9 mouse cellular contexts compared by ENCODE assay signal in genomic region chr11:72314151-72314895, GRCm38 (mm10). TPM values are rescaled to one million over a fixed set of nuclear protein-coding genes. Genes with fewer than 3 reads are reported as not detected.
A peak's percentile ranks its signal among the peaks of the same experiment; 100 is the strongest.
DNase-seq lines count a peak whose midpoint lies in the region; ATAC-seq and TF ChIP-seq lines count a peak whose summit lies in the region.
"Had no signal": no experiment of that assay in that cellular context is flagged by ENCODE, and none has a peak within 500 bp of the region (broad histone marks: within the 10 kb centered on the region; RNA-seq: fewer than 3 reads in every experiment).

Fbxo39 (plus strand) TSS chr11:72314444.

- WGBS in heart, embryonic 14.5 days, result 8% methylated on average over 42 of the region's 42 CpGs
- WGBS in forebrain, embryonic 16.5 days, result 10% methylated on average over 41 of the region's 42 CpGs
- 8% methylated on average over 42 of the region's 42 CpGs for WGBS in limb, embryonic 13.5 days
- WGBS in stomach, embryonic 15.5 days, result 11% methylated on average over 42 of the region's 42 CpGs

- H3K27ac ChIP-seq in heart, embryonic 14.5 days (replicated peaks in 1 of 2; ENCODE audit: control insufficient read depth in 1 of 2, insufficient read depth in 1 of 2, low read depth in 2 of 2, low read length in 2 of 2), result no peak within 1 kb of the TSS
- H3K27ac ChIP-seq in MEL (ENCODE audit: control insufficient read depth, low read depth, low read length), result no peak within 1 kb of the TSS
- H3K27ac ChIP-seq in forebrain, embryonic 16.5 days (ENCODE audit: low read length), result no peak within 1 kb of the TSS
- no peak within 1 kb of the TSS for H3K27ac ChIP-seq in limb, embryonic 13.5 days
- H3K27ac ChIP-seq in stomach, embryonic 15.5 days, result no peak within 1 kb of the TSS

- no peak for DNase-seq in heart, postnatal 36 days
- peak; percentile 3 for DNase-seq in MEL (ENCODE audit: low read depth, low spot score)
- no peak for DNase-seq in urinary bladder, adult 2 months (ENCODE audit: low spot score)
- DNase-seq in cerebellum, postnatal 14 days, result no peak

- H3K4me1 ChIP-seq in heart, embryonic 14.5 days (ENCODE audit: control insufficient read depth in 2 of 2, insufficient read depth in 2 of 2, low read length in 2 of 2), result peaks cover 0 to 3% of the 10 kb centered on the region in 2 experiments; a peak in 1 of 4 replicates
- H3K4me1 ChIP-seq in MEL (ENCODE audit: control insufficient read depth in 1 of 2, insufficient read depth in 2 of 2, low read length in 2 of 2), result peaks cover 4 to 19% of the 10 kb centered on the region in 2 experiments
- H3K4me1 ChIP-seq in forebrain, embryonic 16.5 days (replicated peaks; ENCODE audit: control insufficient read depth, insufficient read depth, low read length), result peaks cover 4% of the 10 kb centered on the region
- H3K4me1 ChIP-seq in limb, embryonic 13.5 days, result peaks cover 4% of the 10 kb centered on the region
- H3K4me1 ChIP-seq in stomach, embryonic 15.5 days, result 0 out of 2 replicates have a peak, but pooled peaks cover 5% of the 10 kb centered on the region

- no peaks in the 10 kb centered on the region for H3K36me3 ChIP-seq in heart, embryonic 14.5 days (ENCODE audit: control insufficient read depth, insufficient read depth, low read length)
- H3K36me3 ChIP-seq in MEL (ENCODE audit: control insufficient read depth in 1 of 2, insufficient read depth in 2 of 2, low read length in 2 of 2), result peaks cover 0 to 16% of the 10 kb centered on the region in 2 experiments; a peak in 2 of 4 replicates
- no peaks in the 10 kb centered on the region for H3K36me3 ChIP-seq in forebrain, embryonic 16.5 days (ENCODE audit: control insufficient read depth, insufficient read depth)
- H3K36me3 ChIP-seq in limb, embryonic 13.5 days, result no peaks in the 10 kb centered on the region
- no peaks in the 10 kb centered on the region for H3K36me3 ChIP-seq in stomach, embryonic 15.5 days
- H3K36me3 ChIP-seq: G1E had no signal

- peaks cover 42% of the 10 kb centered on the region for H3K27me3 ChIP-seq in heart, embryonic 14.5 days (ENCODE audit: control insufficient read depth, insufficient read depth, low read length)
- 0 out of 4 replicates have a peak, but pooled peaks cover 0 to 2% of the 10 kb centered on the region in 2 experiments for H3K27me3 ChIP-seq in MEL (ENCODE audit: control insufficient read depth in 1 of 2, insufficient read depth in 2 of 2, low read length in 2 of 2)
- H3K27me3 ChIP-seq in forebrain, embryonic 16.5 days (replicated peaks; ENCODE audit: control insufficient read depth, insufficient read depth, low read length), result peaks cover 20% of the 10 kb centered on the region
- H3K27me3 ChIP-seq in limb, embryonic 13.5 days, result peaks cover 57% of the 10 kb centered on the region
- H3K27me3 ChIP-seq in stomach, embryonic 15.5 days (replicated peaks), result peaks cover 19% of the 10 kb centered on the region

- no peaks in the 10 kb centered on the region for H3K9me3 ChIP-seq in heart, embryonic 14.5 days (ENCODE audit: control insufficient read depth, low read length)
- no peaks in the 10 kb centered on the region for H3K9me3 ChIP-seq in MEL (replicated peaks; ENCODE audit: insufficient read depth, low read length)
- H3K9me3 ChIP-seq in forebrain, embryonic 16.5 days (ENCODE audit: control insufficient read depth, low read length), result no peaks in the 10 kb centered on the region
- no peaks in the 10 kb centered on the region for H3K9me3 ChIP-seq in limb, embryonic 13.5 days
- no peaks in the 10 kb centered on the region for H3K9me3 ChIP-seq in stomach, embryonic 15.5 days
- H3K9me3 ChIP-seq: G1E had no signal

- TF ChIP-seq POLR2A in MEL (IDR thresholded peaks at IDR 0.05; ENCODE audit: control insufficient read depth in 1 of 2, insufficient read depth in 1 of 2, low read depth in 1 of 2, low read length in 2 of 2, poor library complexity in 1 of 2), result no peak

- no peak within 1 kb of the TSS for H3K9ac ChIP-seq in heart, embryonic 14.5 days (ENCODE audit: low read length)
- H3K9ac ChIP-seq in MEL (ENCODE audit: control insufficient read depth, low read depth, low read length, poor library complexity, severe bottlenecking), result no peak within 1 kb of the TSS
- peak within 1 kb of the TSS; percentile 30; the same call in 1 of the 2 replicates for H3K9ac ChIP-seq in forebrain, embryonic 16.5 days (replicated peaks; ENCODE audit: low read depth, low read length)
- peak within 1 kb of the TSS; percentile 48; the same call in 1 of the 2 replicates for H3K9ac ChIP-seq in limb, embryonic 13.5 days
- no peak within 1 kb of the TSS for H3K9ac ChIP-seq in stomach, embryonic 15.5 days

- peak within 1 kb of the TSS; percentile 60 for H3K4me2 ChIP-seq in heart, embryonic 14.5 days (ENCODE audit: low read length)
- peak within 1 kb of the TSS; percentile 47 for H3K4me2 ChIP-seq in forebrain, embryonic 16.5 days (ENCODE audit: low read length)
- peak within 1 kb of the TSS; percentile 56 for H3K4me2 ChIP-seq in limb, embryonic 13.5 days (replicated peaks)
- peak within 1 kb of the TSS; percentile 51 for H3K4me2 ChIP-seq in stomach, embryonic 15.5 days

- no peak for TF ChIP-seq CTCF in MEL (IDR thresholded peaks at IDR 0.05 in 2 of 3, conservative IDR thresholded peaks at IDR 0.05 in 1 of 3; ENCODE audit: control insufficient read depth in 1 of 3, insufficient read depth in 1 of 3, low read depth in 2 of 3, low read length in 3 of 3, poor library complexity in 1 of 3, severe bottlenecking in 1 of 3)

- no peak for TF ChIP-seq EP300 in MEL (IDR thresholded peaks at IDR 0.05; ENCODE audit: low read depth in 1 of 2, low read length in 2 of 2)

- peak within 1 kb of the TSS; percentile 18 to 27; a peak in 3 of 4 replicates for H3K4me3 ChIP-seq in heart, embryonic 14.5 days (ENCODE audit: control insufficient read depth in 1 of 2, insufficient read depth in 1 of 2, low read depth in 1 of 2, low read length in 2 of 2)
- H3K4me3 ChIP-seq in MEL (ENCODE audit: control insufficient read depth in 1 of 2, insufficient read depth in 1 of 2, low read depth in 2 of 2, low read length in 2 of 2), result no peak within 1 kb of the TSS
- H3K4me3 ChIP-seq in forebrain, embryonic 16.5 days (replicated peaks; ENCODE audit: low read length), result peak within 1 kb of the TSS; percentile 29
- H3K4me3 ChIP-seq in limb, embryonic 13.5 days, result peak within 1 kb of the TSS; percentile 31
- peak within 1 kb of the TSS; percentile 24; the same call in 1 of the 2 replicates for H3K4me3 ChIP-seq in stomach, embryonic 15.5 days (replicated peaks)

- no peaks in the 10 kb centered on the region for H3K79me2 ChIP-seq in MEL (ENCODE audit: control insufficient read depth, insufficient read depth, low read length, poor library complexity)

- no peak for TF ChIP-seq RAD21 in MEL (IDR thresholded peaks at IDR 0.05; ENCODE audit: low read depth, low read length)

- intact Hi-C loops in heart, postnatal 36 days (cut with DNase I), result no loop called here

- no peak for ATAC-seq in heart, embryonic 14.5 days (ENCODE audit: insufficient number of reproducible peaks, insufficient read depth, low FRiP score, low read depth)
- ATAC-seq in forebrain, embryonic 16.5 days, result no peak
- no peak for ATAC-seq in limb, embryonic 13.5 days (ENCODE audit: low FRiP score, low read depth)
- no peak for ATAC-seq in stomach, embryonic 15.5 days (ENCODE audit: insufficient read depth, low FRiP score, low read depth)

TF ChIP-seq in MEL, 35 proteins besides CTCF, POLR2A, EP300 and RAD21:
- TF ChIP-seq TCF12 (IDR thresholded peaks at IDR 0.05; ENCODE audit: low read depth, low read length) (no peak), UBTF (IDR thresholded peaks at IDR 0.05; ENCODE audit: borderline replicate concordance, insufficient read depth, low read depth, low read length) (no peak), USF1 (IDR thresholded peaks at IDR 0.05; ENCODE audit: low read depth, low read length) (no peak), MAX (IDR thresholded peaks at IDR 0.05; ENCODE audit: low read length) (no peak), MAZ (IDR thresholded peaks at IDR 0.05; ENCODE audit: low read depth, low read length) (no peak), USF2 (IDR thresholded peaks at IDR 0.05; ENCODE audit: borderline replicate concordance in 1 of 2, insufficient read depth in 1 of 2, low read depth in 1 of 2, low read length in 2 of 2) (no peak), MAFK (IDR thresholded peaks at IDR 0.05; ENCODE audit: borderline replicate concordance, low read depth, low read length) (no peak), E2F4 (IDR thresholded peaks at IDR 0.05; ENCODE audit: borderline replicate concordance, low read depth, low read length) (no peak), BHLHE40 (IDR thresholded peaks at IDR 0.05; ENCODE audit: borderline replicate concordance, low read depth, low read length) (no peak), ZKSCAN1 (IDR thresholded peaks at IDR 0.05; ENCODE audit: low read depth, low read length) (no peak), ELF1 (IDR thresholded peaks at IDR 0.05; ENCODE audit: low read depth, low read length) (no peak), MYB (IDR thresholded peaks at IDR 0.05; ENCODE audit: low read depth, low read length) (no peak), MYC (IDR thresholded peaks at IDR 0.05; ENCODE audit: low read depth, low read length) (no peak), CHD1 (IDR thresholded peaks at IDR 0.05; ENCODE audit: low read depth, low read length) (no peak)
TF ChIP-seq in MEL: peak in this region for 0.

RNA-seq across cellular contexts. Expression of gene Fbxo39, which starts in this region (rescaled TPM):
- not detected in 2 replicates for polyA plus RNA-seq in heart, embryonic 14.5 days (2014; fragmentation: Nextera tagmentation; extraction: Ambion mirVana)
- not detected for total RNA-seq in heart, postnatal 36 days (2021)
- total RNA-seq in MEL (2012; rRNA removed), result not detected in 2 replicates
- not detected for polyA plus RNA-seq in MEL (2012; ENCODE audit: insufficient read depth in 1 of 2, insufficient read length in 2 of 2, low read depth in 1 of 2, low replicate concordance in 2 of 2, missing spikeins in 1 of 2)
- polyA plus RNA-seq in forebrain, embryonic 16.5 days (2015; fragmentation: Nextera tagmentation; extraction: Ambion mirVana), result not detected in 2 replicates
- polyA plus RNA-seq in limb, embryonic 13.5 days (2015; fragmentation: Nextera tagmentation; extraction: Ambion mirVana), result not detected in 2 replicates
- not detected in 2 replicates for polyA plus RNA-seq in stomach, embryonic 15.5 days (2015; fragmentation: Nextera tagmentation; extraction: Ambion mirVana)
- polyA plus RNA-seq in urinary bladder, adult 2 months (2012; rRNA removed), result 0.07 and 0.10 TPM in 2 replicates
- polyA plus RNA-seq: G1E had no signal

Comparison
In these comparisons a context has a peak if more than half of its experiments do, and no peak if none do; other contexts are left out.
1. Peak in DNase-seq in MEL; RNA of the gene not detected or under 1 TPM.
2. H3K4me3 ChIP-seq: peak in heart, embryonic 14.5 days (2 of 2), forebrain, embryonic 16.5 days (single experiment), limb, embryonic 13.5 days (single experiment) and stomach, embryonic 15.5 days (single experiment); none in MEL (0 of 2).
3. H3K9ac ChIP-seq: peak in forebrain, embryonic 16.5 days (single experiment) and limb, embryonic 13.5 days (single experiment); none in heart, embryonic 14.5 days (single experiment), MEL (single experiment) and stomach, embryonic 15.5 days (single experiment).
4. Peak in every context shown above with its lines, with median percentiles within 50 percentile points of each other: H3K4me2 ChIP-seq.